Mouse (Mus musculus): ENCODE measurements around the gene Pmel. TPM values are rescaled to one million over a fixed set of nuclear protein-coding genes. Genes with fewer than 3 reads are reported as not detected.

Gene Pmel
- total RNA-seq (2021), result 1 to 10 TPM in 1 of 2 experiments, under 1 TPM in 1; 0.82 to 1.4 TPM
- long read RNA-seq, experiment 1, partial matches to known transcripts, result 0 of 2 reads
- long read RNA-seq, experiment 1, other reads (novel, unspliced or antisense), result 2 of 2 reads
- long read RNA-seq, experiment 2, partial matches to known transcripts, result 0 of 2 reads
- long read RNA-seq, experiment 2, other reads (novel, unspliced or antisense), result 2 of 2 reads

GRCm38 (mm10) chr10:128703895-128704294 lies at the start of gene Pmel:
Gene Pmel (plus strand): TSS chr10:128704195.
- DNase-seq, result no peak

GRCm38 (mm10) chr10:128655254-128655653 lies 48.7 kb upstream of the Pmel start:
- no peak for DNase-seq

GRCm38 (mm10) chr10:128656731-128657130 lies 47.3 kb upstream of the Pmel start:
- no peak for DNase-seq

GRCm38 (mm10) chr10:128657844-128658243 lies 46.2 kb upstream of the Pmel start:
- DNase-seq, result no peak

GRCm38 (mm10) chr10:128659490-128659889 lies 44.5 kb upstream of the Pmel start:
- DNase-seq, result no peak

GRCm38 (mm10) chr10:128662465-128662864 lies 41.5 kb upstream of the Pmel start:
- no peak for DNase-seq

GRCm38 (mm10) chr10:128663441-128664220 lies 40.4 kb upstream of the Pmel start:
- no peak for DNase-seq

- DNase-seq, result no peak
Observed at GRCm38 (mm10) chr10:128664808-128665207, 39.2 kb upstream of the Pmel start.

- no peak for DNase-seq
Observed at GRCm38 (mm10) chr10:128665307-128665706, 38.7 kb upstream of the Pmel start.

GRCm38 (mm10) chr10:128665806-128666205 lies 38.2 kb upstream of the Pmel start:
- no peak for DNase-seq

- peak; percentile 63 to 71 for DNase-seq
Observed at GRCm38 (mm10) chr10:128668790-128669672, 35.0 kb upstream of the Pmel start.

- no peak for DNase-seq
Observed at GRCm38 (mm10) chr10:128671148-128671547, 32.8 kb upstream of the Pmel start.

GRCm38 (mm10) chr10:128673763-128674468 lies 30.1 kb upstream of the Pmel start, which contains the start of gene Suox:
Gene Suox (minus strand): TSS chr10:128674073.
- DNase-seq, result peak; percentile 85 to 91

- peak in 1 of 2 experiments; percentile 33 for DNase-seq
Observed at GRCm38 (mm10) chr10:128674469-128675008, 29.5 kb upstream of the Pmel start.

GRCm38 (mm10) chr10:128695411-128695991 lies 8.5 kb upstream of the Pmel start:
- no peak for DNase-seq

- DNase-seq, result peak; percentile 98 to 99
Observed at GRCm38 (mm10) chr10:128695992-128696807, 7.8 kb upstream of the Pmel start, which contains the start of gene Rab5b. Gene Rab5b (minus strand): TSS chr10:128696264.

- DNase-seq, result no peak
Observed at GRCm38 (mm10) chr10:128697072-128697725, 6.8 kb upstream of the Pmel start.

- no peak for DNase-seq
Observed at GRCm38 (mm10) chr10:128699006-128699405, 5.0 kb upstream of the Pmel start.

GRCm38 (mm10) chr10:128699611-128700010 lies 4.4 kb upstream of the Pmel start:
- DNase-seq, result no peak

- no peak for DNase-seq
Observed at GRCm38 (mm10) chr10:128700712-128701111, 3.3 kb upstream of the Pmel start.
